Mouse (Mus musculus) lung, adult 2 months (tissue): ENCODE measurements around the gene Shld2.

Source experiments
- CTCF ChIP-seq: fragments of 200-500 bp; IDR thresholded peaks from 2 replicates; pipeline ENCODE4 v1.5.1; 2011; ENCODE audit warnings: mild to moderate bottlenecking, low read length, control low read depth; ENCODE audit not compliant: insufficient read depth
- POLR2A ChIP-seq: fragments of 200-500 bp; IDR thresholded peaks from 2 replicates; pipeline ENCODE4 v1.6.1; 2011; ENCODE audit warnings: low read depth, mild to moderate bottlenecking, control low read depth, low read length, borderline replicate concordance; ENCODE audit errors: extremely low read depth

DNA sequence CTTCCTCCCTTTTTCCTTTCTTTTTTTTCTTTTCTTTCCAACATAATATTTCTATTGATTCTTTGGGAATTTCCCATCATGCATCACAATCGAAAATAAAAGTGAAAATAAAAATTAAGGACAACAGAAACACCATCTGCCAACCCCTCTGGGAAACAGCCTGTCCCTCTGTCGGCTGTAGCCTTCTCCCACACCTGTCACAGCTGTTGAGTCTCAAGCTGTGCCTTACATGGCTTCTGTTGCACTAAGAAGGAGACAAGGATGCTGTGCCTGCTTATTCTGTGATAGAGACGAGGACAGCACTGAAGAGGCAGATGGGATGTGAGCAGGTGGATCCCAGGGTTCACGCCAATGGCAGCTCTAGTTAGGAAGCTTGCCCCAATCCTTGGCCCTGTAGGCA lies 101.2 kb downstream of the Shld2 start:
- TF ChIP-seq CTCF (no peak), POLR2A (no peak)
